Mouse (Mus musculus) hematopoietic stem cell, adult 5-6 weeks (primary cell): ENCODE measurements around the gene Dnajc11. TPM values are rescaled to one million over a fixed set of nuclear protein-coding genes. Genes with fewer than 3 reads are reported as not detected.

ENCODE experiments used
- ATAC-seq, 2 experiments: fragments of 125-278 bp in 1 of 2; replicated peaks in 1 of 2; 2 replicates each; pipeline ENCODE4 v1.8.0; 2016 to 2017; ENCODE audit warnings: inconsistent platforms in 2 of 2, mild to moderate bottlenecking in 2 of 2, moderate number of reproducible peaks in 2 of 2, low read depth in 1 of 2, moderate TSS enrichment in 1 of 2; ENCODE audit not compliant: low FRiP score in 2 of 2, poor library complexity in 2 of 2, severe bottlenecking in 2 of 2, insufficient read depth in 1 of 2, low TSS enrichment in 1 of 2
- total RNA-seq: library from RNA; stranded (forward); fragments of 172-1452, 232-1000 nt; gene quantifications from 2 replicates; pipeline ENCODE4 v1.2.3, GENCODE M21; 2017

Gene Dnajc11
- total RNA-seq, 1 experiment from 2014 or later = 83.1 TPM

DNA sequence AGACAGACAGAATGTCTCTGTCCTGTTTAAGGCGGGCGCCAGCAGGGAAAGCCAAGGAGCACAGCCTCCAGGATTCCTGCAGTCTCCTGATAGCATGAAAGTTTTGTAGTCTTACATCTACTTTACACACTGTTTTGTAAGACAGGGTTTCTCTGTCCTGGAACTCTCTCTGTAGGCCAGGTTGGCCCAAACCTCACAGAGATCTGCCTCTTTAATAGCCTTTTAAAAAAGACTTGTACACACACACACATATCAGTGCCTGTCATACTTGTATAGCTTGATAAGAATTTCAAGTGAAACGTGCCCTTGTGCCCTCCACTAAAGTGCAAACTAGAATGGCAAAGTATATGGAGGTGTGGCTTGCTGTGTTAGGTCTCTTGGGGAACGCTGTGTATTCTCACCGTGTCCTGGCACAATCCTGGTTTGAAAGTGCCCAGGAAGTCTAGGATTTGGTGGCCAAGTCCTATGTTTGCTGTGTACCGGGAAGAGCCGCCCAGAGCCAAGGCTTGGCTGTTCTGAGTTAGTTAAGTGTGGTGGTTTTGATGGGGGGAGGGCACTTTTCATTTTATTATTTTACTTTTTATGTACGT is 77.8 kb downstream of the Dnajc11 start:
- ATAC-seq = no peak

DNA sequence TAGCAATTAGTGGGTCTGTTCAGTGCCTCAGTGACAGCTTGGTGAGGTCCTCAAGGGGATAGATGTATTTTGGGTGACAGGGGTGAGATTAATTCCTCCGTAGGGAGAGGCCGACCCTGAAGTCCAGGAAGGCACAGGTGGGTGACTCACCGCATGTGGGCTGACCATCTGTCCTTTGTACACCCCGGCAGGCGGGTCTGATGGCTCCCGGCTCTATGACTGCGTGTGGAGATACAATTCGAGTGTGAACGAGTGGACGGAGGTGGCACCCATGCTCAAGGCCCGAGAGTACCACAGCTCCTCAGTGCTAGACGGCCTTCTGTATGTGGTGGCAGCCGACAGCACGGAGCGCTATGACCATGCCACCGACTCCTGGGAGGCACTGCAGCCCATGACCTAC is 78.6 kb downstream of the Dnajc11 start:
- no peak for ATAC-seq

DNA sequence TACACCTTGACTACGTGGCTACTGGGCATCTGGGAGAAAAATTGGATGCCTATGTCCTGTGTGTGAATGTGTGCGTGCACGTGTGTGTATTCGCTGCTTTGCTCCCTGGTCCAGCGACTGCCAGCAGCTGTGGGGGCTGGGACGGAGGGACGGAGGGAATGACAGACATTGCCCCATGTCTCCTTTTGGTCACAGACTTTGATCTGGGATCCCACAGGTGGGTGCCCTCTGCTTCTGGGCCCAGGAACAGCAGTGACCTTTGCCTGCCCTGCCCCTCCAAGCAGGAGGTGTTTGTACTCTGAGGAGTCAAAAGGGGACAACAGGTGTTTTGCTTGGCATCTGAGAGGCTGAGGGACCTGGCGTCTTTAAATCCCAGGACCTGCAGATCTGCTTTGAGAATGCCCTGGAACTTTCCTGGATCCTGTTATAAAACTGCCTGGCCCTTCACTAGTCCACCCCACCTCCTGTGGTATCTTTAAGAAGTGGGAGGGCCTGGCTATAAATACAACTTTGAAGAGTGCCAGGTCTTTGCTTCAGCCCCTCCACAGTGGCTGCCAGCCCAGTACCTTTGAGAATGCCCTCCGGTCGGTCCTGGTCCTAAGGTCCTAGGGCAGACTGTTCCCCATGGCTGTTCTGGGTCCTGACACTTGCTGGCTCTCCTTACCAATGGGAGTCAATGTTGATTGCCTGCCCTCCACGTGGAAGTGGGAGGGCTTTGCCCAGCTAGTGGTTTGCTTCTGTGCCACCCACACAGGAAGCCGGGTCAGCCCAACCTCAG is 79.7 kb downstream of the Dnajc11 start:
- ATAC-seq = peak; percentile 18 to 29; a peak in 2 of 4 replicates

DNA sequence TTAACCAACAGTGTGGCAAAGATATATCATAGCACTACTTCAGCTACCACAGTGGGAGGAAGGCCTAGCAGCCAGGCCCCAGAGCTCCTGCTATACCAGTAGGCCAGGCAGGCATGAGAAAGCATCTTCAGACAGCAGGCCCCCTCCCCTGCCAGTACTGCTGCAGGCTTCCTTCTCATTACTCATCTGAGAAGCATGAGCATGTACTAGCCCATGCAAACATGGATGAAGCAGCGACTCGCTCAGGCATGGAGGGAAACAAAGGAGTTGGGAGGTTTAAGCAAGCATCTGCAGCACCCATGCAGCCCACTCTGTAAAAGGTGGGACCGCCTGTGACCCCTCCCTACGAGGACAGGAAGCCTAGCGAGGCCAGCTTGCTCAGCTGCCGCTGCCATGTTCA is 85.6 kb downstream of the Dnajc11 start:
- ATAC-seq = no peak

GRCm38 (mm10) chr4:152020024-152020423 is 86.5 kb downstream of the Dnajc11 start:
- no peak for ATAC-seq

- ATAC-seq = no peak
Measured at GRCm38 (mm10) chr4:152021568-152022097, 88.1 kb downstream of the Dnajc11 start.

- no peak for ATAC-seq
Measured at GRCm38 (mm10) chr4:152022506-152022905, 89.0 kb downstream of the Dnajc11 start.

- no peak for ATAC-seq
Measured at GRCm38 (mm10) chr4:152024525-152024924, 91.0 kb downstream of the Dnajc11 start.

DNA sequence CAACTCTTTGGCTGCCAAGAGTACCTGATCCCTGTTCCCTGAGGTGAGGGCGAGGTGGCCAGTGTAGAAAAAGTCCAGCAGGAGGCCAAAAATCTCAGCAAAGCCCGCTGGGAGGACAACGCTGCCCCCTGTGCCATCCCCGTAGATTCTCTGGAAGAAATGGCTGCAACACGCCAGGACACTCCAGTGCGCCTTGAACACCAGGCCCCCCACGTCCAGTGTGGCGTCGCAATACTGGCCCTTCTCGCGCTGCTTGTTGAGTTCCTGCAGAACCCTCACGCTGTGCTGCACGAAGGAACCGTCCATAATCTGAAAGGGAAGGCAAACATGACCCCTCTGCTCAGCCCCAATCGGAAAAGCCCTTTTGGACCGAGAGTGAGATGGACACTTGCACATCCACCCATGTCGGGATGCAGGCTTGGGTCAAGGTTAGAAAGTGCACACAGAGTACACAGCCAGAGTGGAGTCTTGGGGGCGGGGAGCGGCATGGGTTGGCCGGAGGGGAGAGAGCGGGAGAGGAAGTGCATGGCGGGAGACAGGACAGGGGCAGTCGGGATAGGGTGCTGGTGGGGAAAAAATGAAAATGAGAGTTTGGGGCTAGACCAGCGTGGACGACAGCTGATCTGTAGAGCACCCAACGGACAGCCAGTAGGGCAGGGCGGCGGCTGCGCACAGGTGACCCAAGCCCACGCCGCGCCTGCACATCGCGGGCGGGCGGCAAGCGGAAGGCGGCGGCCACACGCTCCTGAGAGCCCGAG is 93.4 kb downstream of the Dnajc11 start:
- peak in 1 of 2 experiments; percentile 0; a peak in 1 of 4 replicates for ATAC-seq

GRCm38 (mm10) chr4:152027524-152027923 is 94.0 kb downstream of the Dnajc11 start, which contains the start of gene Zbtb48:
Gene Zbtb48, minus strand, starts transcription at chr4:152027671.
- peak; percentile 94 for ATAC-seq

DNA sequence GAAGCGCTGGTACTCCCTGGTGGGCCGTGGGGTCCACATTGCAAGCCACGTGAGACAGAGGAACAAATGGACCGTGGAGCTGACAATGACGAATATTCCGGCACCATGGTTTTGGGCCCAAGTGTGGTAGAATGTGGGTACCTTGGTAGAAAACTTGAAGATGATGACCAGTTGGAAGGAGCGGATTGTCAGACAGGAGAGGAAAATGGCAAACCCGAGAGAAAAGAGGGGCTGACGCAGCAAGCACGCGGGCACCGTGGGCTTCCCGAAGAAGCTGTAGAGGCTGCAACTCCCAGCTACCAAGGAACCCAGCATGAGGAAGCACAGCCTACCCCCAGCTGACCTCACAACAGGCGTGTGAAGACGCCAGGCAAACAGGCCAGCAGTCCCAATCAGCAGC is 95.0 kb downstream of the Dnajc11 start:
- ATAC-seq = no peak

- no peak for ATAC-seq
Measured at GRCm38 (mm10) chr4:152029087-152029486, 95.6 kb downstream of the Dnajc11 start.

DNA sequence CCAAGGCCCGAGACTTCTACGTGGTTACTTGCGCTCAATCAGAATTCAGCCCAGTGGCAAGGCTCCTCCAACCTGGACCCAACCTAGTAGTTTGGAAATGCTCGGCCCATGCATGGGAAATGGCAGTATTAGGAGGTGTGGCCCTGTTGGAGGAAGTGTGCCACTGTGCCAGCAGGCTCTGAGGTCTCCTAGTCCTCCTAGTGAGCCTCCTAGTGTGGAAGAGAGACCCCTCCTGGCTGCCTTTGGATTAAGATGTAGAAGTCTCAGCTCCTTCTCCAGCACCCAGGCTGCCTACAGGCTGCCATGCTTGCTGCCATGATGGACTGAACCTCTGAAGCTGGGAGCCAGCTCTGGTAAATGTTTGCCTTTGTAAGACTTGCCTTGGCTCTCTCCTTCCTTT is 96.5 kb downstream of the Dnajc11 start:
- ATAC-seq = peak; percentile 9 to 26; a peak in 2 of 4 replicates

Other genes with a start within 250 kb of the Dnajc11 start
- gene Camta1, start 71.8 kb upstream of the Dnajc11 start, total RNA-seq = 11.6 and 60.5 TPM in 2 replicates
- 13.5 and 14.5 TPM in 2 replicates for gene Thap3, start 55.3 kb downstream of the Dnajc11 start, total RNA-seq
- gene Phf13, start 62.6 kb downstream of the Dnajc11 start, total RNA-seq = 6.2 and 6.4 TPM in 2 replicates
- gene Klhl21, start 75.1 kb downstream of the Dnajc11 start, total RNA-seq = 7.4 and 9.3 TPM in 2 replicates
- 9.0 and 11.2 TPM in 2 replicates for gene Zbtb48, start 94.0 kb downstream of the Dnajc11 start, total RNA-seq
- gene Tas1r1, start 104.9 kb downstream of the Dnajc11 start, total RNA-seq = 1.5 and 4.8 TPM in 2 replicates
- 24.8 and 27.0 TPM in 2 replicates for gene Nol9, start 105.6 kb downstream of the Dnajc11 start, total RNA-seq
- 3.8 and 3.9 TPM in 2 replicates for gene Plekhg5, start 138.8 kb downstream of the Dnajc11 start, total RNA-seq
- gene Tnfrsf25, start 182.2 kb downstream of the Dnajc11 start, total RNA-seq = 0.69 and 1.1 TPM in 2 replicates
- 0.89 and 1.6 TPM in 2 replicates for gene Espn, start 218.7 kb downstream of the Dnajc11 start, total RNA-seq
- gene Hes2, start 225.2 kb downstream of the Dnajc11 start, total RNA-seq = not detected in 2 replicates
- gene Acot7, start 244.4 kb downstream of the Dnajc11 start, total RNA-seq = 66.4 and 72.7 TPM in 2 replicates